Mouse (Mus musculus): ENCODE measurements at regions not wholly inside any gene's neighbourhood (a gene's known extent, or its start where the extent isn't known, plus 50 kb on each side); places are given as distances from the start of the nearest gene placed in this dataset.

DNA sequence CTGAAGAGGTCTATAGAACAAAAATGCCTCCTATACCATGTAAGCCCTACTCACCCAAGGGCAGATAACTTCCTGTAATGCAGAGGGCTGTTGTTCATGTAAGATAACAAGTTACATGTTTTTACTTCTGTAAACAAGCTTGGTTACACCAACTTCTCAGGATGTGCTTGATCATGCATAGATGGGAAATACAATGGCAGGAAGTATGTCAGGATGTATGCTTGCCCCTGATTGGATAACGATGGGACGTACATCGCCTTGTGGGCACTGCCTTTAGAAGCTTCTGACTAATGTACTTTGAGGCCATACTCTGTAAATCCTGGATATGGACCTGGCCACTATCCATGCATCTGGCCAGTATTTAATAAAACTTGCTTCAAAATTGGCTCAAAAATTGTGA is 69.2 kb upstream of the Pde3b start:
- no peak overlapping the region for H3K27ac ChIP-seq (replicated peaks; ENCODE audit: low read depth, low read length)
- no peaks in the 10 kb centered on the region for H3K4me1 ChIP-seq (ENCODE audit: control insufficient read depth, insufficient read depth, insufficient read length, low read length)
- H3K4me3 ChIP-seq (ENCODE audit: insufficient read depth, low read depth, low read length): no peak overlapping the region

GRCm38 (mm10) chr7:114347006-114347405 is 68.1 kb upstream of the Pde3b start:
- Histone ChIP-seq H3K4me3 (ENCODE audit: insufficient read depth, low read depth, low read length) (no peak overlapping the region), H3K27ac (replicated peaks; ENCODE audit: low read depth, low read length) (no peak overlapping the region), H3K4me1 (ENCODE audit: control insufficient read depth, insufficient read depth, insufficient read length, low read length) (no peaks in the 10 kb centered on the region)

DNA sequence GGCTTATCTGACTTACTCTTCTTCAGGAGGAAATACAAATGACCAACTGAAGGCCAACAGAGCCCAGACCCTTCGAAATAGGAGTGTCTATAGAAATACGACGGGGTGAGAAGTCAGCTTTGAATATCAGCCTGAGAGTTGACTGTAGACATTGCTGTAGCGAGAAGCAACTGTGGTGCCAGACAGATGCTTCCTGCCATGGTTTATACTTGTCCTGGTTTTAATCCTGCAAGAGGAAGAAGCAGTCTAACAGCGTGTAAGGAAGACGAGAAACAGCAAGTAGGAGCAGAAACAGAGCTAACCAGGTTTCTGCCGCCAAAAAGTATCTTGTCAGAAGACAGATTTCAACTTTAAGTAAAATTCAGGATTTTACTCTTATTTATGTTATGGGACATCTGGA is 64.1 kb upstream of the Pde3b start:
- Histone ChIP-seq H3K27ac (replicated peaks; ENCODE audit: low read depth, low read length) (no peak overlapping the region), H3K4me1 (ENCODE audit: control insufficient read depth, insufficient read depth, insufficient read length, low read length) (no peaks in the 10 kb centered on the region), H3K4me3 (ENCODE audit: insufficient read depth, low read depth, low read length) (no peak overlapping the region)

DNA sequence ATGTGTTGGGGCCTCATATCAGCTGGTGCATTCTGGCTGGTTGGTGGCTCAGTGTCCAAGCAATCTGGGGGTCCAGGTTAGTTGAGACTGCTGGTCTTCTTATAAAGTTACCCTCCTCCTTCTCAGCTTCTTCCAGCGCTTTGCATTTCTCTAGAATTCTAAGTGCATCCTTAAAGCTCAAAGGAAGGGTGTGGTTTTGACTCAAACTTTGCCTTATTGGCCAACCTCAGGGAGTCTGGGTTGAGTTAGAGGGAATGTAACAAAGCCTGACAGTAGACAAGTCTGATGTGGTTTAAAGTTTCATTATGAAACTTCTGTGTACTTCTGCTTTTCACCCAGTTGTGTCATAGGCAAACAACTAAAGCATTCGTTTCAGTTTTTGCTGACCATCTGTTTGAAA is 58.7 kb upstream of the Pde3b start:
- Histone ChIP-seq H3K27ac (replicated peaks; ENCODE audit: low read depth, low read length) (0 out of 2 replicates have a peak overlapping the region, but pooled peaks have one; percentile 58), H3K4me1 (ENCODE audit: control insufficient read depth, insufficient read depth, insufficient read length, low read length) (no peaks in the 10 kb centered on the region), H3K4me3 (ENCODE audit: insufficient read depth, low read depth, low read length) (no peak overlapping the region)

DNA sequence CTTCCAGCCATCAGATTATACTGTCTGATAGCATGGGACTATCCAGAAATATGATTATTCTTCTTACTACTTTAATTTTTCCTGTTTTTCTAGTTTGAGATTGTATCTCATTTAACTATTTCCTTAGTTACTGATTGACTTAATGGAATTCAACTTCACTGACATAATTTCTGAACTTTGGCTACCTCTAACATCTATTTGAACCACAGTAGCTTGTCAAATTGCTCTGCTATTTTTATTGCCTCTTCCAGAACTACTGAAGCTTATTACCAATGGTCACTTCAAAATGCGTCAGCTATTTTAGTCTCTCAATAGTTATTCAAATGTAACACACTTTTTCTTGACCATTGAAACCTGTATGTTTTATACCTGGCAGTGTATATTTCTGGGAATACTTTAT is 52.9 kb upstream of the Pde3b start:
- no peak overlapping the region for H3K4me3 ChIP-seq (ENCODE audit: insufficient read depth, low read depth, low read length)
- no peaks in the 10 kb centered on the region for H3K4me1 ChIP-seq (ENCODE audit: control insufficient read depth, insufficient read depth, insufficient read length, low read length)
- H3K27ac ChIP-seq (replicated peaks; ENCODE audit: low read depth, low read length): no peak overlapping the region

DNA sequence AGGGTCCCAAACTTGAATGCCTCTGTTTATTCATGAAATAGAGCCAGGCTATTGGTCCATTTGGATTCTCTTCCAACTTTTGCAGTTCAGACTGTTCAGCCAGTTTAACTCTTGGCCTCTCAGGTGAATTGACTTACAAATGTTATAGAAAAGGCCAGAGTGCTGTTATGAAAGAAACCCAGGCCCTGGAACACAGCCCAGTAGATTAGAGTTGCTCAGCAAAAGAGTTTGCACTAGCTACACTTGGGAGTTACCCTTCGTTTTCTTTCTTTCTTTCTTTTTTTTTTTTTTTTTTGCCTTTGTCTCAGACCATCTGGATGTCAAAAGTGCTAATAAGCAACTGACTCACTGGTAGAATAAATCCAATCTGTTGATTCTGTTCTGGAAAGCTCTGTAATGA is 51.0 kb upstream of the Pde3b start:
- H3K27ac ChIP-seq (replicated peaks; ENCODE audit: low read depth, low read length): peak overlapping the region; percentile 74
- H3K4me3 ChIP-seq (ENCODE audit: insufficient read depth, low read depth, low read length): no peak overlapping the region

More for the DNA sequence above, 51.0 kb upstream of the Pde3b start:
- no peaks in the 10 kb centered on the region for H3K4me1 ChIP-seq (ENCODE audit: control insufficient read depth, insufficient read depth, insufficient read length, low read length)

Data from brown adipose tissue, adult 24 weeks (tissue).